Mouse (Mus musculus) liver, embryonic 16.5 days (tissue): ENCODE measurements around the gene Dock8. TPM values are rescaled to one million over a fixed set of nuclear protein-coding genes. Genes with fewer than 3 reads are reported as not detected.

ENCODE experiments used
- ATAC-seq: fragments of 200-750 bp; cut with Nextera tagmentation; 2 replicates; pipeline ENCODE4 v1.8.0; 2017; ENCODE audit warnings: low read depth, mild to moderate bottlenecking, moderate number of reproducible peaks, moderate library complexity
- H3K27ac ChIP-seq: fragments of 300-500 bp; sonication (generic); 2 replicates; pipeline ENCODE4 v1.5.1; 2014; ENCODE audit warnings: mild to moderate bottlenecking, low read length
- H3K27me3 ChIP-seq: fragments of 300-500 bp; sonication (generic); 2 replicates; pipeline ENCODE4 v1.6.1; 2014; ENCODE audit warnings: low read depth, low read length, mixed read lengths; ENCODE audit not compliant: control insufficient read depth, insufficient read depth
- H3K36me3 ChIP-seq: fragments of 300-500 bp; sonication (generic); 2 replicates; pipeline ENCODE4 v1.6.1; 2014; ENCODE audit warnings: mild to moderate bottlenecking; ENCODE audit not compliant: control insufficient read depth, insufficient read depth
- H3K4me1 ChIP-seq: fragments of 300-500 bp; sonication (generic); 2 replicates; pipeline ENCODE4 v1.6.1; 2014; ENCODE audit warnings: low read depth, low read length, mixed read lengths; ENCODE audit not compliant: control insufficient read depth
- H3K4me2 ChIP-seq: fragments of 300-500 bp; sonication (generic); 2 replicates; pipeline ENCODE4 v1.6.1; 2014; ENCODE audit warnings: low read depth, low read length, mixed read lengths
- H3K4me3 ChIP-seq: fragments of 300-500 bp; sonication (generic); 2 replicates; pipeline ENCODE4 v1.5.1; 2014; ENCODE audit warnings: low read depth, mild to moderate bottlenecking, low read length
- H3K9ac ChIP-seq: fragments of 300-500 bp; sonication (generic); 2 replicates; pipeline ENCODE4 v1.6.1; 2014; ENCODE audit warnings: low read depth, low read length
- H3K9me3 ChIP-seq: fragments of 300-500 bp; sonication (generic); replicated peaks from 2 replicates; pipeline ENCODE4 v1.6.1; 2016; ENCODE audit warnings: low read length; ENCODE audit not compliant: control insufficient read depth
- WGBS: fragments of 180-500 bp; shearing (Covaris S2); extraction: QIAGEN DNeasy Blood & Tissue Kit; methylation state at CpG from one replicate; pipeline ENCODE4 v1.1.7; 2014; ENCODE audit not compliant: insufficient replicate concordance; 5-methylcytosine and 5-hydroxymethylcytosine counted together
- polyA plus RNA-seq: library from polyadenylated mRNA; unstranded; fragments of >200 nt; fragmentation: Nextera tagmentation; extraction: Ambion mirVana; gene quantifications from 2 replicates; pipeline ENCODE4 v1.2.1, GENCODE M21; 2015

The Dock8 gene
- polyA plus RNA-seq, 1 experiment from 2014 or later, result 8.4 TPM

DNA sequence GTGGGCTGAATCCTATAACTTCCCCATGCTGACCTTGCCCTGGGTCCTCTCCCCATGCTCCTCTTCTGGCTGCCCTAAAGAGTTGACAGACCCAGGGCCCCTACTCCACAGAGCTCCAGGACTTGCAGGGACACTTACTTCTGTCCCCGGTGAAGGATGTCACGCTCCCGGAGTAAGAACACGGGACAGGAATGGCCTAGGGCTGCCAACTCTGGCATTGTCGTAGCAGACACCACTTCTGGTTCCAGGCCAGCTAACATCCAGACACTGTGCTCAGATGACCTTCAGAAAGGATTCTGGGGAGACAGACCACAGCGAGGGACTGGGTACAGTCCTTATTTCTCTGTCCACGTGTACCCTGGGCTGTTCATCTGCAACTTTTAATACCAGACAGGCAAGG, 155.9 kb downstream of the Dock8 start:
- Histone ChIP-seq H3K4me3 (no peak overlapping the region), H3K27me3 (no peaks in the 10 kb centered on the region), H3K36me3 (peaks cover 6% of the 10 kb centered on the region), H3K4me2 (no peak overlapping the region), H3K27ac (no peak overlapping the region), H3K9me3 (no peaks in the 10 kb centered on the region), H3K4me1 (no peaks in the 10 kb centered on the region), H3K9ac (no peak overlapping the region)
- no peak for ATAC-seq
- 82% methylated on average over 7 of the region's 7 CpGs for WGBS

DNA sequence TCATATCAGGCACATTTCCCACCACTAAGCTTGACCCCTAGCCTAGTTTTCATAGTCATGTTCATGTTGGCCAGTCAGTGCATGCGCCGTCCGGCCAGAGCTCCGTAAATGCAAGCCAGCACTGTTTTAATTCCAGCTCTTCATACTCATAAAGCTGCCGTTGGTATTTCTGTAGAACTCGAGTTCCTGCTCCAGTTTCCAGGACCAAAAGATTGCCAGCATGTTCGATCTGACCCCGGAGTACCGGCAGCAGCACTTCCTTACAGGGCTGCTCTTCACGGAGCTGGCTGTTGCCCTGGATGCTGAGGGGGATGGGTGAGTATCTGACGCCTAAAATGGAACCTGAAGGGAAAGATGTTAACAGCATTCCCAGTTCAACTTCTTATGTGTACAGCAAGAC, 156.4 kb downstream of the Dock8 start:
- no peak overlapping the region for H3K4me2 ChIP-seq
- H3K4me1 ChIP-seq, result no peaks in the 10 kb centered on the region
- no peak overlapping the region for H3K4me3 ChIP-seq
- H3K9ac ChIP-seq, result no peak overlapping the region
- no peaks in the 10 kb centered on the region for H3K9me3 ChIP-seq
- WGBS, result 78% methylated on average over 11 of the region's 11 CpGs
- ATAC-seq, result no peak
- peaks cover 6% of the 10 kb centered on the region for H3K36me3 ChIP-seq
- H3K27me3 ChIP-seq, result no peaks in the 10 kb centered on the region
- H3K27ac ChIP-seq, result no peak overlapping the region

DNA sequence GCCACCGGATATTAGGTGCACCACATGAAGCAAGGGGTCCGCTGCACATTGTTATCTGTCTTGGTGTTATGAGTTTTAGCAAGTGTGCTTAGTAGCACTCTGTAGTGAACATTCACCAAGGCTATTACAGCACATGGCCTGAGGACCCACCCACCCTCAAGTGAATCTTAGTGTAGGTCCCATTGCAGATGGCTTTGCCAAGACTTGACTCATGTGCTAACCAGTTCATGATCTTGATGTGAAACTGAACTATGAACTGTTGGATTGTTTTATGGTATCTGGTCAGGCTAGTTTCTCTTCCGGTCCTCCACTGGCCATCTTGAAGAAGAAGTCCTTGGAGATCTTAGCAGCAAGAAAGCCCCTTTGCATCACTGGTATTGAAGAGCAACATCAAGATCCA, 162.9 kb downstream of the Dock8 start:
- Histone ChIP-seq H3K9ac (no peak overlapping the region), H3K9me3 (no peaks in the 10 kb centered on the region), H3K36me3 (peaks cover 3% of the 10 kb centered on the region), H3K4me3 (no peak overlapping the region), H3K4me1 (no peaks in the 10 kb centered on the region), H3K27me3 (no peaks in the 10 kb centered on the region), H3K27ac (no peak overlapping the region), H3K4me2 (no peak overlapping the region)
- no peak for ATAC-seq
- 76% methylated on average over 3 of the region's 3 CpGs for WGBS

DNA sequence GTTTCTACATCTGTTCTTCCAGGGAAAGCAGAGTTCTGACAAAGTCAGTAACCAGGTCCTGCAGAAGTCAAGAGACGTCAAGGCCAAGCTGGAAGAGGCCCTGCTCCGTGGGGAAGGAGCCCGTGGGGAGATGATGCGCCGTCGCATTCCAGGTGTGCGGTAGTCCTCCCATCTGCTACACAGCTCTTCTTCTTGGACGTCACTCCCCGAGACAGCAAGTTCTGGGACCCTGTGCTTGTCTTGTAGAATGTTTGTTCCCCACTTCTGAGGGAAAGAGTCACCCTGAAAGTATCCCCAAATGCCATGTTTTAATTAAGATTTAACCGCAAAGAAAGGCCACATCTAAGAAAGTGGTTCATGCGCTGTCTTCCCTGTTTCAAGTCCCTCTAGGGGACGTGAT, 164.1 kb downstream of the Dock8 start:
- WGBS, result 79% methylated on average over 12 of the region's 12 CpGs
- Histone ChIP-seq H3K4me3 (no peak overlapping the region), H3K27ac (no peak overlapping the region), H3K9me3 (no peaks in the 10 kb centered on the region), H3K4me1 (no peaks in the 10 kb centered on the region), H3K4me2 (no peak overlapping the region), H3K36me3 (peaks cover 3% of the 10 kb centered on the region), H3K27me3 (no peaks in the 10 kb centered on the region), H3K9ac (no peak overlapping the region)
- ATAC-seq, result no peak

DNA sequence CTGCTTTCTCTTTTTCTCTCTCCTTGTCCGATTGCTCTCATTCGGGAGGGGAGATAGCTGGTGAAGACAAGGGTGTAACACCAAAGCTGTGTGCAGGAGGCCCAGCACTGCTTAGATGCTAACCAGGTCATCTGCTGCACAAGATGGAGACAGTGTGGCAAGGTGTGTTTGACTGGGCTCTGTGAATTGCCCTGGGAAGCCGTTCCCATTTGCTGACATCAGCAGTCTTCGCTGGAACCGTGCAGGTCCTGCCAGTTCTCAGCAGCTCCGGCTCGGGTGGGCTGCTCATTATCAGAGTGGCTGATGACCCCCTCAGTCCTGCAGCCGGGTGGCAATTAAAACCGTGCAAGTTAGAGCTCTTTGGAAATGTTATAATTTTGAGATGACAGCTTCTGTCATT, 167.1 kb downstream of the Dock8 start:
- H3K27ac ChIP-seq, result no peak overlapping the region
- no peak overlapping the region for H3K4me2 ChIP-seq
- H3K36me3 ChIP-seq, result no peaks in the 10 kb centered on the region; the same call in none of the 2 replicates
- ATAC-seq, result no peak
- H3K27me3 ChIP-seq, result no peaks in the 10 kb centered on the region
- WGBS, result 73% methylated on average over 9 of the region's 9 CpGs
- H3K9ac ChIP-seq, result no peak overlapping the region
- no peaks in the 10 kb centered on the region for H3K4me1 ChIP-seq
- no peak overlapping the region for H3K4me3 ChIP-seq
- H3K9me3 ChIP-seq, result no peaks in the 10 kb centered on the region

DNA sequence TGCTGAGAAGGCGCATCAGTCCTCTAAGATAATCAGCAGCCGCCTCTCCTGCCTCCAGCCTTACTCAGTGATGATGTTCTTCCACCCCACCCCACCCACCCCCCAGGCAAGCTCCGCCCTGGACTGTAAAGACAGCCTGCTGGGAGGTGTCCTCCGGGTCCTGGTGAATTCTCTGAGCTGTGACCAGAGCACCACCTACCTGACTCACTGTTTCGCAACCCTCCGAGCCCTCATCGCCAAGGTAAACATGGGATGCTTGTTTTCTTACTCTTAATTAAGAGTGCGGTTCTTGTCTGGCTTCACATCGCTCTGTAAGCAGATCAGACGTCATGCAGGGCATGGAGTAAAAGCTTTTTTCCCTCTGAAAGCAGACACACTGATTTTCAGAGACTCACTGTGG, 172.1 kb downstream of the Dock8 start:
- WGBS, result 59% methylated on average over 10 of the region's 10 CpGs
- H3K27me3 ChIP-seq, result no peaks in the 10 kb centered on the region
- H3K4me1 ChIP-seq, result no peaks in the 10 kb centered on the region
- H3K9ac ChIP-seq, result no peak overlapping the region
- no peak overlapping the region for H3K27ac ChIP-seq
- no peak overlapping the region for H3K4me3 ChIP-seq
- peaks cover 4% of the 10 kb centered on the region; the same call in 1 of the 2 replicates for H3K36me3 ChIP-seq
- ATAC-seq, result no peak; the same call in 1 of the 2 replicates
- no peaks in the 10 kb centered on the region for H3K9me3 ChIP-seq
- H3K4me2 ChIP-seq, result no peak overlapping the region

DNA sequence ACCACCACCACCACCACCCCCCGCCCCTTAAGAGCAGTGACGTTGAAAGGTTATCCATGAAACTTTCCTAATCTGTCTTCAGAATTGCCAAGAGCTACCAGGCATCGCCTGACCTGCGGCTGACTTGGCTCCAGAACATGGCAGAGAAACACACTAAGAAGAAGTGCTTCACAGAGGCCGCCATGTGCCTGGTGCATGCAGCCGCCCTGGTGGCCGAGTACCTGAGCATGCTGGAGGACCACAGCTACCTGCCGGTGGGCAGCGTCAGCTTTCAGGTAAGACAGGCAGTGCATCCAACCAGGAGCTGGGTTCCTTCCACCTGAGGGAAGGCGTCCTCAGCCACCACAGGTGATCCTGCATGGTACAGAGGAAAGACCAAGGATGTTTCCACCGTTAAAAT, 177.4 kb downstream of the Dock8 start:
- no peaks in the 10 kb centered on the region for H3K27me3 ChIP-seq
- H3K27ac ChIP-seq, result no peak overlapping the region
- no peak overlapping the region for H3K4me2 ChIP-seq
- no peaks in the 10 kb centered on the region for H3K4me1 ChIP-seq
- peaks cover 3% of the 10 kb centered on the region; the same call in 1 of the 2 replicates for H3K36me3 ChIP-seq
- no peak overlapping the region for H3K4me3 ChIP-seq
- ATAC-seq, result no peak
- H3K9me3 ChIP-seq, result no peaks in the 10 kb centered on the region
- no peak overlapping the region for H3K9ac ChIP-seq
- WGBS, result 79% methylated on average over 11 of the region's 11 CpGs

DNA sequence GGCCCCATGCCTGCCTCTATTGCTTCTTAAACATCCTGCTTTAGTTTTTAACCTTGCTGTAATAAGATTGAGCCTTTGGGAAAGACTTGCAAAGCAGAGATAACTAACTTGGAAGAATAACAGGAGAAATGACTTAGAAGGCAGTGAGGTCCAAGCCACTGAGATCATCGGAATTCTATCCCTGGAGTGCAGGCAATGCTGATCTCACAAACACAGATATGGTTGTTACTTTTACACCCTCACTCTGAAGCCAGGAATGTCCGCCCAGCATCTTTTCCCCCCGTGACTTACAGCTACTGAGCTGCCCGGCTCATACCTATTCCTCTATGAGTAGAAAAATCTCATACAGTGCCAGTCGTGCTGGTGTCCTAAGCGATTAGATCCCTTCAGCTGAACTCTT, 180.7 kb downstream of the Dock8 start:
- no peak for ATAC-seq
- WGBS, result 65% methylated on average over 6 of the region's 6 CpGs

DNA sequence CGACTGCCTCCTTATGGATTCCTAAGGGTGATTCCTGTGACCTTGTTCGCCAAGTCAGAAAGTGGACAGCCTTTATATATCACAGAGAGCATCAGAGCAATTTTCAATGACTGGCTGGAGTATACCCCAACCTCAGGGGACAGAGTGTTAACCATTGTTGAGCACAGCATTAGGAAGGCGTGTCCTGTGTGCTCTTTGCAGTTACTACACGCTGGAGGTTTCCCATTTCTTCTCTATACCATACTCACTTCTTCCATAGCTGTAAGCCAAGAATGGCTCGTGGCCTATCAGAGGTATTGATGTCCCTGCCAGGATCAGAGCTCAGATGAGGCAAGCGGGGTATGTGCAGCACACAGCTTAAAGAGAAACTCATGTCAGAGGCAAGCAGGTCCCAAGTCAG, 181.2 kb downstream of the Dock8 start:
- Histone ChIP-seq H3K9ac (no peak overlapping the region), H3K27me3 (no peaks in the 10 kb centered on the region), H3K4me2 (no peak overlapping the region), H3K9me3 (no peaks in the 10 kb centered on the region), H3K36me3 (no peaks in the 10 kb centered on the region; the same call in 1 of the 2 replicates), H3K4me1 (no peaks in the 10 kb centered on the region), H3K4me3 (no peak overlapping the region), H3K27ac (no peak overlapping the region)
- ATAC-seq, result no peak
- WGBS, result 64% methylated on average over 6 of the region's 6 CpGs

More for the DNA sequence above, 180.7 kb downstream of the Dock8 start:
- no peaks in the 10 kb centered on the region for H3K4me1 ChIP-seq
- H3K27me3 ChIP-seq, result no peaks in the 10 kb centered on the region
- no peak overlapping the region for H3K4me3 ChIP-seq
- H3K36me3 ChIP-seq, result no peaks in the 10 kb centered on the region; the same call in 1 of the 2 replicates
- H3K9me3 ChIP-seq, result no peaks in the 10 kb centered on the region
- H3K9ac ChIP-seq, result no peak overlapping the region
- H3K4me2 ChIP-seq, result no peak overlapping the region
- H3K27ac ChIP-seq, result no peak overlapping the region
